Mouse (Mus musculus): ENCODE measurements at regions not wholly inside any gene's neighbourhood (a gene's known extent, or its start where the extent isn't known, plus 50 kb on each side); places are given as distances from the start of the nearest gene placed in this dataset.

GRCm38 (mm10) chr2:21273416-21273815 lies 67.9 kb downstream of the Thnsl1 start:
- Histone ChIP-seq H3K4me1 (ENCODE audit: control insufficient read depth in 1 of 2, insufficient read depth in 2 of 2, low read length in 2 of 2) (no peaks in the 10 kb centered on the region), H3K9me3 (replicated peaks; ENCODE audit: insufficient read depth, low read length) (no peaks in the 10 kb centered on the region), H3K36me3 (ENCODE audit: control insufficient read depth in 1 of 2, insufficient read depth in 2 of 2, low read length in 2 of 2) (no peaks in the 10 kb centered on the region), H3K79me2 (ENCODE audit: control insufficient read depth, insufficient read depth, low read length, poor library complexity) (no peaks in the 10 kb centered on the region), H3K27ac (ENCODE audit: control insufficient read depth, low read depth, low read length) (no peak overlapping the region), H3K4me3 (ENCODE audit: control insufficient read depth in 1 of 2, insufficient read depth in 1 of 2, low read depth in 2 of 2, low read length in 2 of 2) (no peak overlapping the region), H3K9ac (ENCODE audit: control insufficient read depth, low read depth, low read length, poor library complexity, severe bottlenecking) (no peak overlapping the region), H3K27me3 (ENCODE audit: control insufficient read depth in 1 of 2, insufficient read depth in 2 of 2, low read length in 2 of 2) (peaks cover 0 to 2% of the 10 kb centered on the region in 2 experiments; a peak in 1 of 4 replicates)
- no peak for DNase-seq (ENCODE audit: low read depth, low spot score)
- TF ChIP-seq RCOR1 (IDR thresholded peaks at IDR 0.05; ENCODE audit: low read depth, low read length) (no peak), ZNF384 (IDR thresholded peaks at IDR 0.05; ENCODE audit: low read depth, low read length) (no peak), UBTF (IDR thresholded peaks at IDR 0.05; ENCODE audit: borderline replicate concordance, insufficient read depth, low read depth, low read length) (no peak), ETS1 (IDR thresholded peaks at IDR 0.05; ENCODE audit: low read depth, low read length) (no peak), TCF12 (IDR thresholded peaks at IDR 0.05; ENCODE audit: low read depth, low read length) (no peak), USF2 (IDR thresholded peaks at IDR 0.05; ENCODE audit: borderline replicate concordance in 1 of 2, insufficient read depth in 1 of 2, low read depth in 1 of 2, low read length in 2 of 2) (no peak), POLR2AphosphoS5 (IDR thresholded peaks at IDR 0.05; ENCODE audit: borderline replicate concordance, low read depth, low read length) (no peak), MAX (IDR thresholded peaks at IDR 0.05; ENCODE audit: low read length) (no peak), POLR2AphosphoS2 (IDR thresholded peaks at IDR 0.05; ENCODE audit: low read length) (no peak), SMC3 (IDR thresholded peaks at IDR 0.05; ENCODE audit: low read depth, low read length) (no peak), CHD2 (IDR thresholded peaks at IDR 0.05; ENCODE audit: low read length) (no peak), E2F4 (IDR thresholded peaks at IDR 0.05; ENCODE audit: borderline replicate concordance, low read depth, low read length) (no peak), ZKSCAN1 (IDR thresholded peaks at IDR 0.05; ENCODE audit: low read depth, low read length) (no peak), NELFE (IDR thresholded peaks at IDR 0.05; ENCODE audit: low read depth, low read length) (no peak), CTCF (IDR thresholded peaks at IDR 0.05 in 2 of 3, conservative IDR thresholded peaks at IDR 0.05 in 1 of 3; ENCODE audit: control insufficient read depth in 1 of 3, insufficient read depth in 1 of 3, low read depth in 2 of 3, low read length in 3 of 3, poor library complexity in 1 of 3, severe bottlenecking in 1 of 3) (no peak), MXI1 (IDR thresholded peaks at IDR 0.05; ENCODE audit: low read depth, low read length) (no peak), MAFK (IDR thresholded peaks at IDR 0.05; ENCODE audit: borderline replicate concordance, low read depth, low read length) (no peak), EP300 (IDR thresholded peaks at IDR 0.05; ENCODE audit: low read depth in 1 of 2, low read length in 2 of 2) (no peak), TBP (IDR thresholded peaks at IDR 0.05; ENCODE audit: low read depth, low read length) (no peak)

- Histone ChIP-seq H3K9me3 (replicated peaks; ENCODE audit: insufficient read depth, low read length) (no peaks in the 10 kb centered on the region), H3K27ac (ENCODE audit: control insufficient read depth, low read depth, low read length) (no peak overlapping the region), H3K4me3 (ENCODE audit: control insufficient read depth in 1 of 2, insufficient read depth in 1 of 2, low read depth in 2 of 2, low read length in 2 of 2) (no peak overlapping the region), H3K79me2 (ENCODE audit: control insufficient read depth, insufficient read depth, low read length, poor library complexity) (no peaks in the 10 kb centered on the region), H3K9ac (ENCODE audit: control insufficient read depth, low read depth, low read length, poor library complexity, severe bottlenecking) (no peak overlapping the region), H3K27me3 (ENCODE audit: control insufficient read depth in 1 of 2, insufficient read depth in 2 of 2, low read length in 2 of 2) (peaks cover 0 to 3% of the 10 kb centered on the region in 2 experiments; a peak in 1 of 4 replicates), H3K36me3 (ENCODE audit: control insufficient read depth in 1 of 2, insufficient read depth in 2 of 2, low read length in 2 of 2) (no peaks in the 10 kb centered on the region), H3K4me1 (ENCODE audit: control insufficient read depth in 1 of 2, insufficient read depth in 2 of 2, low read length in 2 of 2) (no peaks in the 10 kb centered on the region)
- no peak for TF ChIP-seq TBP (IDR thresholded peaks at IDR 0.05; ENCODE audit: low read depth, low read length)
- TF ChIP-seq MXI1 (IDR thresholded peaks at IDR 0.05; ENCODE audit: low read depth, low read length) = no peak
- TF ChIP-seq POLR2A (IDR thresholded peaks at IDR 0.05; ENCODE audit: control insufficient read depth in 1 of 2, insufficient read depth in 1 of 2, low read depth in 1 of 2, low read length in 2 of 2, poor library complexity in 1 of 2) = no peak
- no peak for TF ChIP-seq ELF1 (IDR thresholded peaks at IDR 0.05; ENCODE audit: low read depth, low read length)
- DNase-seq (ENCODE audit: low read depth, low spot score) = no peak
Measured at GRCm38 (mm10) chr2:21275315-21275714, 69.8 kb downstream of the Thnsl1 start.
